Comparison of ENCODE assay signal across 8 mouse cellular contexts in genomic region chr8:126591141-126591820, GRCm38 (mm10). TPM values are rescaled to one million over a fixed set of nuclear protein-coding genes. Genes with fewer than 3 reads are reported as not detected.
DNase-seq lines count a peak whose midpoint lies in the region; ATAC-seq and TF ChIP-seq lines count a peak whose summit lies in the region.

No protein-coding gene starts in this region.

- intact Hi-C loops in gastrocnemius, postnatal 14 days (cut with DNase I; ENCODE audit: low total_unique reads), result loop anchor here (5.0 kb wide), 1 partner anchor 146 kb away; no protein-coding TSS in a partner anchor

- H3K9ac ChIP-seq in intestine, embryonic 15.5 days, result peak overlapping the region; percentile 100
- peak overlapping the region; percentile 98 for H3K9ac ChIP-seq in liver, embryonic 12.5 days
- H3K9ac ChIP-seq in neural tube, embryonic 11.5 days (ENCODE audit: low read length), result peak overlapping the region; percentile 98

- H3K4me2 ChIP-seq in intestine, embryonic 15.5 days (replicated peaks), result peak overlapping the region; percentile 79
- peak overlapping the region; percentile 96 for H3K4me2 ChIP-seq in liver, embryonic 12.5 days
- peak overlapping the region; percentile 97 for H3K4me2 ChIP-seq in neural tube, embryonic 11.5 days (ENCODE audit: low read depth)

- peaks cover 18% of the 10 kb centered on the region for H3K4me1 ChIP-seq in spleen, adult 2 months (ENCODE audit: control insufficient read depth, insufficient read depth, insufficient read length)
- peaks cover 16% of the 10 kb centered on the region; the same call in 1 of the 2 replicates for H3K4me1 ChIP-seq in cerebellum, adult 2 months (ENCODE audit: control insufficient read depth, insufficient read depth, low read length)
- H3K4me1 ChIP-seq in intestine, embryonic 15.5 days (replicated peaks), result peaks cover 27% of the 10 kb centered on the region
- peaks cover 65% of the 10 kb centered on the region for H3K4me1 ChIP-seq in liver, embryonic 12.5 days
- peaks cover 43% of the 10 kb centered on the region for H3K4me1 ChIP-seq in neural tube, embryonic 11.5 days (ENCODE audit: control insufficient read depth, insufficient read depth, low read length)

- no peak for ATAC-seq in intestine, embryonic 15.5 days
- no peak for ATAC-seq in liver, embryonic 12.5 days
- ATAC-seq in neural tube, embryonic 11.5 days (ENCODE audit: insufficient read depth, low FRiP score, low TSS enrichment), result no peak

- H3K27me3 ChIP-seq in spleen, adult 2 months (ENCODE audit: control insufficient read depth, insufficient read depth, low read length), result no peaks in the 10 kb centered on the region
- H3K27me3 ChIP-seq in cerebellum, adult 2 months (ENCODE audit: control insufficient read depth, insufficient read depth, low read length), result no peaks in the 10 kb centered on the region
- H3K27me3 ChIP-seq in intestine, embryonic 15.5 days (replicated peaks), result no peaks in the 10 kb centered on the region
- no peaks in the 10 kb centered on the region for H3K27me3 ChIP-seq in liver, embryonic 12.5 days (replicated peaks)
- no peaks in the 10 kb centered on the region for H3K27me3 ChIP-seq in neural tube, embryonic 11.5 days (ENCODE audit: control insufficient read depth, insufficient read depth, low read length)

- peak overlapping the region; percentile 92 for H3K27ac ChIP-seq in spleen, adult 2 months (ENCODE audit: insufficient read depth, low read length)
- peak overlapping the region; percentile 90 for H3K27ac ChIP-seq in cerebellum, adult 2 months (ENCODE audit: insufficient read depth, low read length)
- peak overlapping the region; percentile 100 for H3K27ac ChIP-seq in intestine, embryonic 15.5 days
- H3K27ac ChIP-seq in liver, embryonic 12.5 days, result peak overlapping the region; percentile 97
- H3K27ac ChIP-seq in neural tube, embryonic 11.5 days (ENCODE audit: low read depth, low read length), result peak overlapping the region; percentile 69

- peak overlapping the region; percentile 73 for H3K4me3 ChIP-seq in spleen, adult 2 months (ENCODE audit: extremely low read depth, insufficient read depth, insufficient read length)
- peak overlapping the region; percentile 95 for H3K4me3 ChIP-seq in cerebellum, adult 2 months (replicated peaks; ENCODE audit: insufficient read depth, low read depth, low read length)
- H3K4me3 ChIP-seq in intestine, embryonic 15.5 days (replicated peaks), result peak overlapping the region; percentile 99
- peak overlapping the region; percentile 96 for H3K4me3 ChIP-seq in liver, embryonic 12.5 days
- peak overlapping the region; percentile 99 for H3K4me3 ChIP-seq in neural tube, embryonic 11.5 days (ENCODE audit: low read depth, low read length)

- TF ChIP-seq POLR2A in spleen, adult 2 months (IDR thresholded peaks at IDR 0.05; ENCODE audit: low read depth, low read length), result no peak
- TF ChIP-seq POLR2A in cerebellum, adult 2 months (IDR thresholded peaks at IDR 0.05; ENCODE audit: borderline replicate concordance, insufficient read depth, low read length), result 0 out of 2 replicates have a peak, but pooled peaks have one; percentile 9

- no peaks in the 10 kb centered on the region for H3K9me3 ChIP-seq in intestine, embryonic 15.5 days
- H3K9me3 ChIP-seq in liver, embryonic 12.5 days (replicated peaks), result no peaks in the 10 kb centered on the region
- H3K9me3 ChIP-seq in neural tube, embryonic 11.5 days (ENCODE audit: control insufficient read depth, low read length), result no peaks in the 10 kb centered on the region

- peak in 1 of 2 experiments; percentile 46 for DNase-seq in spleen, adult 2 months (ENCODE audit: low read depth in 1 of 2, low spot score in 2 of 2)
- DNase-seq in spleen, postnatal 14 days (ENCODE audit: low spot score in 2 of 2), result no peak
- peak; percentile 77 to 79 for DNase-seq in cerebellum, adult 2 months
- DNase-seq in gastrocnemius, postnatal 14 days, result peak; percentile 66
- peak; percentile 48 for DNase-seq in neural tube, embryonic 11.5 days (ENCODE audit: low spot score)
- DNase-seq in yolk sac, embryonic 10.5 days (ENCODE audit: low spot score), result peak; percentile 50

- 1% methylated on average over 19 of the region's 20 CpGs for WGBS in spleen, adult 2 months
- WGBS in cerebellum, adult 2 months, result 1% methylated on average over 20 of the region's 20 CpGs
- under 1% methylated on average over 20 of the region's 20 CpGs for WGBS in intestine, embryonic 15.5 days
- 1% methylated on average over 20 of the region's 20 CpGs for WGBS in liver, embryonic 12.5 days (ENCODE audit: insufficient replicate concordance)
- 3% methylated on average over 20 of the region's 20 CpGs for WGBS in neural tube, embryonic 11.5 days

- peaks cover 16% of the 10 kb centered on the region for H3K36me3 ChIP-seq in spleen, adult 2 months (ENCODE audit: control insufficient read depth, insufficient read depth, low read length)
- peaks cover 6% of the 10 kb centered on the region; the same call in 1 of the 2 replicates for H3K36me3 ChIP-seq in intestine, embryonic 15.5 days
- peaks cover 41% of the 10 kb centered on the region for H3K36me3 ChIP-seq in liver, embryonic 12.5 days
- no peaks in the 10 kb centered on the region; the same call in 1 of the 2 replicates for H3K36me3 ChIP-seq in neural tube, embryonic 11.5 days (ENCODE audit: control insufficient read depth, insufficient read depth, low read length)

- no peak for TF ChIP-seq CTCF in spleen, adult 2 months (IDR thresholded peaks at IDR 0.05; ENCODE audit: extremely low read depth, insufficient read depth, insufficient read length, insufficient replicate concordance)
- no peak for TF ChIP-seq CTCF in cerebellum, adult 2 months (IDR thresholded peaks at IDR 0.05; ENCODE audit: borderline replicate concordance, insufficient read depth, low read depth, low read length)

RNA-seq across cellular contexts. Expression of gene Irf2bp2, which starts 2.5 kb away (rescaled TPM):
- polyA plus RNA-seq in spleen, adult 2 months (2012; rRNA removed), result 49.6 and 83.0 TPM in 2 replicates
- 42.0 and 42.4 TPM in 2 replicates for polyA plus RNA-seq in cerebellum, adult 2 months (2012; rRNA removed)
- 10 to 100 TPM; 38.7 to 45.5 TPM for total RNA-seq in gastrocnemius, postnatal 14 days (2021)
- 14.1 and 16.1 TPM in 2 replicates for polyA plus RNA-seq in intestine, embryonic 15.5 days (2015; fragmentation: Nextera tagmentation; extraction: Ambion mirVana)
- 5.5 and 5.6 TPM in 2 replicates for polyA plus RNA-seq in liver, embryonic 12.5 days (2016; fragmentation: Nextera tagmentation; extraction: Ambion mirVana)
- 4.7 and 4.8 TPM in 2 replicates for polyA plus RNA-seq in neural tube, embryonic 11.5 days (2014; fragmentation: Nextera tagmentation; extraction: Ambion mirVana)

Comparison
In these comparisons a context has a peak if more than half of its experiments do, and no peak if none do; other contexts are left out.
1. DNase-seq: peak in cerebellum, adult 2 months (2 of 2), gastrocnemius, postnatal 14 days (single experiment), neural tube, embryonic 11.5 days (single experiment) and yolk sac, embryonic 10.5 days (single experiment); none in spleen, postnatal 14 days (0 of 2).
2. Peak in every context shown above with its lines, with median percentiles within 50 percentile points of each other: H3K27ac ChIP-seq, H3K4me3 ChIP-seq, H3K4me2 ChIP-seq and H3K9ac ChIP-seq.